Mouse (Mus musculus): ENCODE measurements around the gene Pitpnm3. TPM values are rescaled to one million over a fixed set of nuclear protein-coding genes. Genes with fewer than 3 reads are reported as not detected.

Gene Pitpnm3
- polyA plus RNA-seq, 1 experiment from 2014 or later: 0.41 TPM

- no peaks in the 10 kb centered on the region for H3K9me3 ChIP-seq
- no peak overlapping the region for H3K9ac ChIP-seq
- 64% methylated on average over 4 of the region's 4 CpGs for WGBS
- peaks cover 6% of the 10 kb centered on the region; the same call in 1 of the 2 replicates for H3K27me3 ChIP-seq
- H3K27ac ChIP-seq: no peak overlapping the region
- no peaks in the 10 kb centered on the region for H3K36me3 ChIP-seq (replicated peaks)
- peaks cover 11% of the 10 kb centered on the region; the same call in 1 of the 2 replicates for H3K4me1 ChIP-seq
- ATAC-seq (ENCODE audit: low FRiP score): no peak
- H3K4me3 ChIP-seq (replicated peaks): no peak overlapping the region
- no peak overlapping the region for H3K4me2 ChIP-seq
Observed at GRCm38 (mm10) chr11:72113296-72113695, 22.3 kb downstream of the Pitpnm3 start.

GRCm38 (mm10) chr11:72110726-72111125 lies 24.9 kb downstream of the Pitpnm3 start:
- H3K27ac ChIP-seq: no peak overlapping the region
- H3K4me1 ChIP-seq: peaks cover 5% of the 10 kb centered on the region; the same call in 1 of the 2 replicates
- H3K9me3 ChIP-seq: no peaks in the 10 kb centered on the region
- ATAC-seq (ENCODE audit: low FRiP score): no peak
- H3K36me3 ChIP-seq (replicated peaks): no peaks in the 10 kb centered on the region
- peaks cover 3% of the 10 kb centered on the region; the same call in 1 of the 2 replicates for H3K27me3 ChIP-seq
- 55% methylated on average over 3 of the region's 3 CpGs for WGBS
- H3K9ac ChIP-seq: no peak overlapping the region
- no peak overlapping the region for H3K4me2 ChIP-seq
- no peak overlapping the region for H3K4me3 ChIP-seq (replicated peaks)

DNA sequence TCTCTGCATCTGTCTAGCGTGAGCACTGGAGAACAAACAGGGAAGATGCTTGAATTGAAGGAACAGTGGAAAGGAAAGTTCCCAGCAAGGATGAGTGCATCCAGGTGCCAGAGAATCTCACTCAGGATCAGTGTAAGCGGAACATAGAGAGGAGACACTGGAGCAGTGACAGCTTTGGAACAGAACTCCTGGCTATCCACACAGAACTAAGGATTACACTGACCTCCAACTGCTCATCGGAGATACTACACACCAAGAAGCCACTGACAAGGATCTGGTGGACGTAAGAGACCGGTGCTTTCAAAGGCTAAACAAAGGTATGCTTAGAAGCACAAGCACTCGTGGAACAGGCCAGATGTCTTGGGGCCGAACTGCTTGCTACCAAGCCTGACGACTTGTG lies 31.4 kb downstream of the Pitpnm3 start:
- no peak for ATAC-seq (ENCODE audit: low FRiP score)
- Histone ChIP-seq H3K9me3 (no peaks in the 10 kb centered on the region), H3K27ac (peak overlapping the region; percentile 85), H3K9ac (peak overlapping the region; percentile 9; the same call in 1 of the 2 replicates), H3K4me3 (replicated peaks) (no peak overlapping the region), H3K4me1 (peaks cover 11% of the 10 kb centered on the region; the same call in 1 of the 2 replicates), H3K27me3 (no peaks in the 10 kb centered on the region), H3K4me2 (peak overlapping the region; percentile 30), H3K36me3 (replicated peaks) (no peaks in the 10 kb centered on the region)
- 54% methylated on average over 8 of the region's 8 CpGs for WGBS

DNA sequence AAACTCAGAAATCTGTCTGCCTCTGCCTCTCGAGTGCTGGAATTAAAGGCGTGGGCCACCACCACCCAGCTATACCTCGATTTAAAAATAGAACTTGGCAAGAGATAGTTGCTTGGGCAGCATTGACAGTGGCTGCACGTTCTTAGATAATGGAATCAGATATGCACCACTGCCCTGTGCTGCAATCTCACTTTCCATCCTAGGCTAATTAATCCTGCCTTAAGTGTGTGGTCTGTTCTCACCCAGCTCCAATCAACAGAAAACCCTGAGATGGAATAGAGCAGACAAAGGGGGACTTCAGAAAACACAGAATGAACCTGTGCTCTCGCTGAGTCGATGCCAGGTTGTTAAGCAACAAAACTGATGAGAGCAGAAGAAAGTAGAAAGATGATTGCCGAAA lies 32.0 kb downstream of the Pitpnm3 start:
- H3K9me3 ChIP-seq: no peaks in the 10 kb centered on the region
- peaks cover 11% of the 10 kb centered on the region; the same call in 1 of the 2 replicates for H3K4me1 ChIP-seq
- no peaks in the 10 kb centered on the region for H3K27me3 ChIP-seq
- H3K36me3 ChIP-seq (replicated peaks): no peaks in the 10 kb centered on the region
- H3K4me3 ChIP-seq (replicated peaks): no peak overlapping the region
- ATAC-seq (ENCODE audit: low FRiP score): peak; percentile 75; the same call in 1 of the 2 replicates
- WGBS: 29% methylated on average over 7 of the region's 7 CpGs
- H3K27ac ChIP-seq: peak overlapping the region; percentile 85
- H3K9ac ChIP-seq: no peak overlapping the region
- peak overlapping the region; percentile 30 for H3K4me2 ChIP-seq

GRCm38 (mm10) chr11:72100996-72101395 lies 34.6 kb downstream of the Pitpnm3 start:
- Histone ChIP-seq H3K4me3 (replicated peaks) (no peak overlapping the region), H3K4me2 (no peak overlapping the region), H3K27ac (no peak overlapping the region), H3K9ac (no peak overlapping the region), H3K27me3 (no peaks in the 10 kb centered on the region), H3K36me3 (replicated peaks) (no peaks in the 10 kb centered on the region), H3K9me3 (no peaks in the 10 kb centered on the region), H3K4me1 (peaks cover 12% of the 10 kb centered on the region)
- WGBS: 92% methylated on average over 4 of the region's 4 CpGs
- ATAC-seq (ENCODE audit: low FRiP score): no peak

DNA sequence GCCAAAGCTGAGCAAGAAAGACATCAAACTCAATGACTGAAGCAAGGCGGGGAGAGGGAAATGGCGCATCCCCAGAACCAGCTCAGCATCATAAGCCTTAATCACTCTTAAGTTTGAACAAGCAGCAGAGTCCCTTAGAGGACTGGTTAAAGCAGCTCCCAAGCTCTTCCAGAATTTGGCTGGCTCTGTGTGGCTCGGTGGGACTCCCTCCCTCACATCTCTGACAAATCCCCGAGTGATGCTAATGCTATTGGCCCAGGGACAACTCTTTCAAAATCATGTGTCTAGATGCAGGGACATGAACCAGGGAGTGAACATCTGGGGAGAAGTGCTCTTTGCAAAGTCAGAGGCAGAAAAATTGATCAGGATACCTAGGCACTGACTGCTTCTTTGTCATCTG lies 36.4 kb downstream of the Pitpnm3 start:
- 78% methylated on average over 4 of the region's 4 CpGs for WGBS
- ATAC-seq (ENCODE audit: low FRiP score): no peak
- Histone ChIP-seq H3K4me2 (no peak overlapping the region), H3K36me3 (replicated peaks) (no peaks in the 10 kb centered on the region), H3K9me3 (no peaks in the 10 kb centered on the region), H3K4me3 (replicated peaks) (no peak overlapping the region), H3K27ac (no peak overlapping the region), H3K27me3 (no peaks in the 10 kb centered on the region), H3K4me1 (peaks cover 18% of the 10 kb centered on the region), H3K9ac (no peak overlapping the region)

DNA sequence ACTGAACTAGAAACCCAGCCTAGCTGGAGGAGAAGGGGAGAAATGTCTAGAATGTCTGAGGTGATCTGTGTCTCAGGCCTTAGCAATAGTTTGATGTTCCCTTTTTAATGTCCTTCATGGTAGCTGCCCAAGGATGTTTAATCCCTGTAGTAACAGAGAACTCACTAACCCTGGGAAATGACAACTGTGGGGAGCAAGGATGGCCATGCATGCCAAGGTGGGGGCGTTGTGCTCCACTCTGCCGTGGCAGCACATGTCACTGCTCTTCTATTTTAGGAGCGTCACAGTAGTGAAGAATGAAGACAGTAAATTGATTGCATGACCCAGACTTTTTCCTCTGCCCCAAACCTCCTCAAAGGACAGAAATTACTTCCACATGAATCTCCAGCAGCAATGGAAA lies 37.6 kb downstream of the Pitpnm3 start:
- WGBS: 82% methylated on average over 3 of the region's 3 CpGs
- Histone ChIP-seq H3K4me1 (peaks cover 10% of the 10 kb centered on the region; the same call in 1 of the 2 replicates), H3K4me3 (replicated peaks) (no peak overlapping the region), H3K9ac (no peak overlapping the region), H3K27me3 (no peaks in the 10 kb centered on the region), H3K36me3 (replicated peaks) (no peaks in the 10 kb centered on the region), H3K9me3 (no peaks in the 10 kb centered on the region), H3K27ac (no peak overlapping the region), H3K4me2 (no peak overlapping the region)
- no peak for ATAC-seq (ENCODE audit: low FRiP score)

DNA sequence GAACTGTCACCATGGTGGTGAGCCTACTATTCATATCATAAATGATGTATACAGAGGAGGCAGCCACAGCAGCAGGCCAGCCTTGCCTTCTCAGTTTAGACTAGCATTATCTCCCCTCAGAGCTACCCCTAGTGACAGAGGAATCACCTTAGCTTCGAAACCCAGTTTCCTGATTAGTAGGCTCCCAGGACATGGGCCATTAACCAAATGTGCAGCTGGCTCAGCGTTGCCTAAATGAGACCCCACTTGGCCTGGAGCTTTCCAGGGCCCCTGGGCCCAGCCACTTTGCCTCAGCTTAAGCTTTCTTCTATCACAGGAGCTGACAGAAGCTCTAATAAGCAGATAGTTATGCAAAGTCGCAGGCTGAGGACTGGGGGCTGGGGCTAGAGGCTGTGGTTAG lies 39.6 kb downstream of the Pitpnm3 start:
- Histone ChIP-seq H3K36me3 (replicated peaks) (no peaks in the 10 kb centered on the region), H3K4me1 (peaks cover 10% of the 10 kb centered on the region; the same call in 1 of the 2 replicates), H3K9me3 (no peaks in the 10 kb centered on the region), H3K27ac (no peak overlapping the region), H3K27me3 (no peaks in the 10 kb centered on the region), H3K9ac (no peak overlapping the region), H3K4me3 (replicated peaks) (no peak overlapping the region), H3K4me2 (no peak overlapping the region)
- ATAC-seq (ENCODE audit: low FRiP score): no peak
- 50% methylated on average over 3 of the region's 3 CpGs for WGBS

GRCm38 (mm10) chr11:72094442-72094841 lies 41.1 kb downstream of the Pitpnm3 start:
- ATAC-seq (ENCODE audit: low FRiP score): no peak
- WGBS: 87% methylated on average over 7 of the region's 7 CpGs
- no peak overlapping the region for H3K9ac ChIP-seq
- H3K4me1 ChIP-seq: peaks cover 10% of the 10 kb centered on the region; the same call in 1 of the 2 replicates
- H3K9me3 ChIP-seq: no peaks in the 10 kb centered on the region
- H3K4me3 ChIP-seq (replicated peaks): no peak overlapping the region
- H3K4me2 ChIP-seq: no peak overlapping the region
- no peak overlapping the region for H3K27ac ChIP-seq
- H3K27me3 ChIP-seq: no peaks in the 10 kb centered on the region
- no peaks in the 10 kb centered on the region for H3K36me3 ChIP-seq (replicated peaks)

- Histone ChIP-seq H3K4me3 (replicated peaks) (no peak overlapping the region), H3K27me3 (no peaks in the 10 kb centered on the region), H3K4me1 (peaks cover 10% of the 10 kb centered on the region; the same call in 1 of the 2 replicates), H3K4me2 (no peak overlapping the region), H3K9me3 (no peaks in the 10 kb centered on the region), H3K36me3 (replicated peaks) (no peaks in the 10 kb centered on the region), H3K27ac (no peak overlapping the region), H3K9ac (no peak overlapping the region)
- 73% methylated on average over 8 of the region's 8 CpGs for WGBS
- ATAC-seq (ENCODE audit: low FRiP score): no peak
Observed at GRCm38 (mm10) chr11:72092390-72092789, 43.2 kb downstream of the Pitpnm3 start.

DNA sequence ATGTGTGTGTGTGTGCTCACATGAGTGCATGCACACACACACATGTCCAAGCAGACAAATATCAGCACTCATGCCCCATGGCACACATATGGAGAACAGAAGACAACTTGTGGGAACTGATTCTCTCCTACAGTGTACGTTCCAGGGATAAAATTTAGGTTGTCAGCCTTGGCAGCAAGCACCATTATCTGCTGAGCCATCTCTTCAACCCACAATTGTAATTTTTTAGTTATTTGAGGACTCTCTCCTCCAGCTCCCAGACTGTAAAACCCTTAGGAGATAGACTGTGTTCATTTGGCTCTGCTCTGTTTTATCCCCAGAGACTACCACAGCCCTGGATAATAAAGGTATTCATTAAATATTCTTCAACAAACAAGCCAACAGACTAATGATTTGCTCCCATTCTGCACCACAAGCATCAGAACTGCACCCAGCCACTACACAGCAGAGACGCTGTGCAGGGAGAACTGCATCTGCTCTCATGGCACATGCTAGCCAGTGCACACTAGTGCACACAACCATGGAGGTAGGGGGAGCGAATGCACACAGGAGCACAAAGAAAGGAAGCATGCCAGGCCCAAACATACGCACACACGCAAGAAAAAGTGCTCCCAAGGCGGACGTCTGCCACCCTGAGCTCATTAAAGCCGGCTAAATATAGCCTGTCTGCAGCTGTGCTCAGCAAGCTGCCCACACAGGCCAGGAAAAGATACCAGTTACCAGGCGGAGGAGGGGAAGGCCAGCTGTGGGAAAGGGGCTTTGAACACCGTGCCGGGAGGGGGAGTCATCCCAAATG lies 49.1 kb downstream of the Pitpnm3 start:
- H3K4me1 ChIP-seq: peaks cover 15% of the 10 kb centered on the region
- H3K27me3 ChIP-seq: no peaks in the 10 kb centered on the region
- H3K9me3 ChIP-seq: no peaks in the 10 kb centered on the region
- H3K9ac ChIP-seq: no peak overlapping the region
- H3K36me3 ChIP-seq (replicated peaks): no peaks in the 10 kb centered on the region
- no peak overlapping the region for H3K4me2 ChIP-seq
- no peak overlapping the region for H3K4me3 ChIP-seq (replicated peaks)
- 47% methylated on average over 11 of the region's 11 CpGs for WGBS
- H3K27ac ChIP-seq: peak overlapping the region; percentile 75
- ATAC-seq (ENCODE audit: low FRiP score): peak; percentile 75

DNA sequence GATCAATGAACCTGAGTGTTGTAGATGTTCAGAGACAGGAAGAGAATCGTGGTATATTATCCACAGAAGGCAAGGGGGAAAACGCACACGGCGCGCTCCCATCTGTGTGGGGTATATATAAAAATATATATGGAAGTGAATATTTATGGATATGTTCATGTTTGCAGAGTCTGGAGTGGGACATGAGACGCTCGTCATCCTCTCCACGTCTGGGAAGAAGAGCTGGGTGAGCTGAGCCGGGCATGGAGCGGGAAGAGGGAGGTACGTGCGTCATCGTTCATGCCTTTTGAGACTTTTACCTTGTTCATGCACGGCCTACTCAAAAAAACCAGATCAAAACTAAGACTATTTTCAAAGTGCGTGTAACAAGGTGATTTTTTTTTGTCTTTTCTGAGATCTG lies 51.2 kb downstream of the Pitpnm3 start:
- no peak overlapping the region for H3K4me2 ChIP-seq
- H3K36me3 ChIP-seq (replicated peaks): no peaks in the 10 kb centered on the region
- WGBS: 94% methylated on average over 15 of the region's 15 CpGs
- no peak overlapping the region for H3K4me3 ChIP-seq (replicated peaks)
- H3K9me3 ChIP-seq: no peaks in the 10 kb centered on the region
- H3K4me1 ChIP-seq: peaks cover 23% of the 10 kb centered on the region
- H3K9ac ChIP-seq: no peak overlapping the region
- H3K27ac ChIP-seq: no peak overlapping the region
- no peak for ATAC-seq (ENCODE audit: low FRiP score)
- no peaks in the 10 kb centered on the region for H3K27me3 ChIP-seq

- no peak overlapping the region for H3K27ac ChIP-seq
- H3K27me3 ChIP-seq: no peaks in the 10 kb centered on the region
- H3K9ac ChIP-seq: no peak overlapping the region
- no peak overlapping the region for H3K4me3 ChIP-seq (replicated peaks)
- no peak for ATAC-seq (ENCODE audit: low FRiP score)
- H3K36me3 ChIP-seq (replicated peaks): no peaks in the 10 kb centered on the region
- H3K9me3 ChIP-seq: no peaks in the 10 kb centered on the region
- no peak overlapping the region for H3K4me2 ChIP-seq
- peaks cover 23% of the 10 kb centered on the region for H3K4me1 ChIP-seq
- WGBS: 92% methylated on average over 4 of the region's 4 CpGs
Observed at GRCm38 (mm10) chr11:72082601-72083000, 53.0 kb downstream of the Pitpnm3 start.
